Comparison of ENCODE assay signal across 8 mouse cellular contexts in the genomic region with DNA sequence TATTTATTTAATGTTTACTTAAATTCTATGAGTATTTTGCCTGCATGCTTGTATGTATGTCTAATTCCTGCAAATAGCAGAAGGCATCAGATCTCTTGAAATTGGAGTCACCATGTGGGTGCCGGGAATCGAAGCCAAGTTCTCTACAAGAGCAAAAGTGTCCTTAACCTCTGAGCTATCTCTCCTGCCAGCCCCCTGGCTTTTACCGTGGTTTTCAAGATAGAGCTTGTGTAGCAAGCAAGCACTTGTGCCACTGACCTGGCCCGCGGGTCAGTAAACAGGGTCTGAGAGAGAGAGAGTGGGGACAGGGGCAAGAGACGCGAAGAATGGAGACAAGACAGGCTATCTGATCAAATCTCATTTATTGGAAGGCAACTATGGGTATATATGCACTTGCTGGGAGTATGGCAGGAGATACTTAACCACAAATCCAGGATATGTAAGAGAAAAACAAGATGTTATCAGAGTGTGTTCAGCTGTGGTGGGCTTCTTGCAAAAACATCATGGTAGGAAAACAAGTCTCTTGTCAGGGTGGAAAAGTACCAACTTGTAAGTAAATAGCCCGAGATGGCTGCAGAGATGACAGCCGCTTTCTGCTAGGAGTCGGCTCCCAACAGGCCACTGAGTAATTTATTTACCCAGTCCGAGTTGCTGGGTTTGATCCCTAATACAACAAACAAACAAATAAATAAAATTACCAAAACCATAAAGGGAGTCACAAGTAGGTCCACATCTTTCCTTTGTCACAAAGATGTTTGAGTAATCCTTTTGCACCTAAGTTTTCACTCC. TPM values are rescaled to one million over a fixed set of nuclear protein-coding genes. Genes with fewer than 3 reads are reported as not detected.
DNase-seq lines count a peak whose midpoint lies in the region; ATAC-seq and TF ChIP-seq lines count a peak whose summit lies in the region.

No protein-coding gene starts in this region.

- peaks cover 3% of the 10 kb centered on the region for H3K27me3 ChIP-seq in CH12.LX (replicated peaks)
- no peaks in the 10 kb centered on the region for H3K27me3 ChIP-seq in heart, embryonic 16.5 days (ENCODE audit: control insufficient read depth, insufficient read depth, low read length)

- H3K4me2 ChIP-seq in CH12.LX (ENCODE audit: insufficient read depth, low read depth, poor library complexity, severe bottlenecking) = peak overlapping the region; percentile 84
- peak overlapping the region; percentile 97 for H3K4me2 ChIP-seq in heart, embryonic 16.5 days (ENCODE audit: low read depth, low read length)

- in situ Hi-C loops in CH12.LX (cut with MboI; ENCODE audit: low pct_ligation_motif_present, low pct_unique_long_range_greater_than_20kb, low sequenced_read_pairs) = no loop called here

- H3K27ac ChIP-seq in CH12.LX (ENCODE audit: insufficient read depth, low read depth) (no peak overlapping the region), macrophage (no peak overlapping the region)
- peak overlapping the region; percentile 53; the same call in 1 of the 2 replicates for H3K27ac ChIP-seq in heart, embryonic 16.5 days (ENCODE audit: low read length)

- peak overlapping the region; percentile 70 for H3K9ac ChIP-seq in CH12.LX (ENCODE audit: insufficient read depth, low read depth)
- H3K9ac ChIP-seq in heart, embryonic 16.5 days (ENCODE audit: low read length) = peak overlapping the region; percentile 97

- H3K4me3 ChIP-seq in CH12.LX (replicated peaks in 1 of 3; ENCODE audit: low read depth in 2 of 3, low read length in 2 of 3, poor library complexity in 1 of 3) (peak overlapping the region; percentile 75 to 90 (median 76)), macrophage (ENCODE audit: inconsistent target) (peak overlapping the region; percentile 45)
- H3K4me3 ChIP-seq in heart, embryonic 16.5 days (ENCODE audit: low read length) = peak overlapping the region; percentile 98

- no peak for TF ChIP-seq RAD21 in CH12.LX (IDR thresholded peaks at IDR 0.05; ENCODE audit: low read depth, low read length)

- DNase-seq in heart, adult 11 months = peak; percentile 86
- no peak for DNase-seq in heart, adult 18-20 months
- DNase-seq in CH12.LX (ENCODE audit: extremely low read depth) (no peak), adipocyte (ENCODE audit: low spot score) (no peak)
- no peak for DNase-seq in right cerebral cortex, postnatal 4 days
- DNase-seq in right cerebral cortex, postnatal 25 days = no peak

- dilution Hi-C loops in CH12.LX (cut with MboI; ENCODE audit: extremely low pct_ligation_motif_present, extremely low pct_unique_long_range_greater_than_20kb, low sequenced_read_pairs) = no loop called here

- no peak for TF ChIP-seq CTCF in CH12.LX (conservative IDR thresholded peaks at IDR 0.05 in 1 of 2, IDR thresholded peaks at IDR 0.05 in 1 of 2; ENCODE audit: low read depth in 2 of 2, low read length in 2 of 2)

- H3K9me3 ChIP-seq in CH12.LX (replicated peaks; ENCODE audit: low read length) = no peaks in the 10 kb centered on the region
- H3K9me3 ChIP-seq in heart, embryonic 16.5 days (replicated peaks; ENCODE audit: control insufficient read depth, low read length) = no peaks in the 10 kb centered on the region

- H3K4me1 ChIP-seq in CH12.LX (ENCODE audit: control insufficient read depth in 1 of 2, insufficient read depth in 2 of 2) = peaks cover 9 to 22% of the 10 kb centered on the region in 2 experiments
- H3K4me1 ChIP-seq in heart, embryonic 16.5 days (ENCODE audit: control insufficient read depth, insufficient read depth, low read length) = peaks cover 16% of the 10 kb centered on the region

- 31% methylated on average over 11 of the region's 11 CpGs for WGBS in heart, embryonic 16.5 days
- 37% methylated on average over 10 of the region's 11 CpGs for WGBS in macrophage (ENCODE audit: missing documents)

- ATAC-seq in heart, embryonic 16.5 days (replicated peaks; ENCODE audit: extremely low read depth, insufficient read depth, low FRiP score) = no peak

- H3K36me3 ChIP-seq in CH12.LX (replicated peaks in 1 of 2; ENCODE audit: control insufficient read depth in 1 of 2, insufficient read depth in 1 of 2, low read length in 1 of 2) = peaks cover 12 to 27% of the 10 kb centered on the region in 2 experiments
- peaks cover 7% of the 10 kb centered on the region; the same call in 1 of the 2 replicates for H3K36me3 ChIP-seq in heart, embryonic 16.5 days (ENCODE audit: control insufficient read depth, insufficient read depth)
- H3K36me3 ChIP-seq in macrophage (ENCODE audit: inconsistent target) = peaks cover 19% of the 10 kb centered on the region; the same call in 1 of the 2 replicates

- H3K79me2 ChIP-seq in CH12.LX (replicated peaks; ENCODE audit: control insufficient read depth, extremely low read depth, insufficient read depth, poor library complexity, severe bottlenecking) (peaks cover 12% of the 10 kb centered on the region), macrophage (ENCODE audit: inconsistent target) (peaks cover 39% of the 10 kb centered on the region)

- TF ChIP-seq POLR2A in CH12.LX (IDR thresholded peaks at IDR 0.05; ENCODE audit: low read depth, low read length) = no peak

- no peak for TF ChIP-seq EP300 in CH12.LX (IDR thresholded peaks at IDR 0.05; ENCODE audit: low read length)

TF ChIP-seq in CH12.LX, 34 proteins besides CTCF, POLR2A, EP300 and RAD21:
- TF ChIP-seq SMC3 (IDR thresholded peaks at IDR 0.05; ENCODE audit: low read depth, low read length) = no peak
- TF ChIP-seq JUND (conservative IDR thresholded peaks at IDR 0.05; ENCODE audit: low read depth, low read length) = no peak
- no peak for TF ChIP-seq MAX (IDR thresholded peaks at IDR 0.05; ENCODE audit: low read length)

RNA-seq across cellular contexts. Expression of a gene that starts 0.6 kb away (rescaled TPM):
- 10 to 100 TPM; 25.5 to 26.5 TPM for total RNA-seq in heart, adult 18-20 months (2021)
- 45.3 and 47.6 TPM in 2 replicates for total RNA-seq in CH12.LX (2012; rRNA removed)
- total RNA-seq in CH12.LX (2014; rRNA removed) = 20.4 and 21.4 TPM in 2 replicates
- 49.7 and 51.2 TPM in 2 replicates for polyA plus RNA-seq in CH12.LX (2012; ENCODE audit: insufficient read length, low read depth)
- 22.2 and 26.1 TPM in 2 replicates for polyA plus RNA-seq in heart, embryonic 16.5 days (2015; fragmentation: Nextera tagmentation; extraction: Ambion mirVana)
- total RNA-seq in macrophage (2018; cell fraction: chromatin; rRNA removed) = 100 to 1,000 TPM in 4 of 26 experiments, 10 to 100 TPM in 22; 30.8 to 125 (median 48.0) TPM
- 10 to 100 TPM; 10.3 to 24.2 (median 12.9) TPM for total RNA-seq in macrophage (2018; cell fraction: cytosol; rRNA removed)
- total RNA-seq in macrophage (2018; cell fraction: nucleus; rRNA removed) = 10 to 100 TPM; 18.3 to 78.5 (median 37.7) TPM
- polyA plus RNA-seq in macrophage (2018) = 10.7 to 11.7 TPM (median 11.6 TPM) in 3 replicates

RNA-seq across cellular contexts. Expression of a gene that starts 7.9 kb away (rescaled TPM):
- 1 to 10 TPM; 1.2 TPM for total RNA-seq in heart, adult 18-20 months (2021)
- not detected in 2 replicates for total RNA-seq in CH12.LX (2012; rRNA removed)
- total RNA-seq in CH12.LX (2014; rRNA removed) = not detected in 2 replicates
- polyA plus RNA-seq in CH12.LX (2012; ENCODE audit: insufficient read length, low read depth) = not detected in 2 replicates
- polyA plus RNA-seq in heart, embryonic 16.5 days (2015; fragmentation: Nextera tagmentation; extraction: Ambion mirVana) = not detected in 2 replicates
- total RNA-seq in macrophage (2018; cell fraction: chromatin; rRNA removed) = not detected
- not detected for total RNA-seq in macrophage (2018; cell fraction: cytosol; rRNA removed)
- total RNA-seq in macrophage (2018; cell fraction: nucleus; rRNA removed) = not detected
- polyA plus RNA-seq in macrophage (2018) = not detected in 3 replicates

RNA-seq across cellular contexts. Expression of a gene that starts 23.3 kb away (rescaled TPM):
- total RNA-seq in heart, adult 18-20 months (2021) = 1,000 to 10,000 TPM; 1,275 to 1,343 TPM
- total RNA-seq in CH12.LX (2012; rRNA removed) (0.04 TPM in 1 of 2 replicates, not detected in the other), CH12.LX (2014; rRNA removed) (not detected in 2 replicates)
- polyA plus RNA-seq in CH12.LX (2012; ENCODE audit: insufficient read length, low read depth) (not detected in 2 replicates), macrophage (2018) (not detected in 3 replicates)
- 224 and 293 TPM in 2 replicates for polyA plus RNA-seq in heart, embryonic 16.5 days (2015; fragmentation: Nextera tagmentation; extraction: Ambion mirVana)
- total RNA-seq in macrophage (2018; cell fraction: chromatin; rRNA removed) = not detected
- total RNA-seq in macrophage (2018; cell fraction: cytosol; rRNA removed) = not detected
- total RNA-seq in macrophage (2018; cell fraction: nucleus; rRNA removed) = under 1 TPM in 1 of 26 experiments, not detected in 25; 0.24 TPM

RNA-seq across cellular contexts. Expression of a gene that starts 28.0 kb away (rescaled TPM):
- under 1 TPM; 0.36 to 0.57 TPM for total RNA-seq in heart, adult 18-20 months (2021)
- 0.51 and 1.1 TPM in 2 replicates for total RNA-seq in CH12.LX (2012; rRNA removed)
- total RNA-seq in CH12.LX (2014; rRNA removed) = 0.08 TPM in 2 replicates
- polyA plus RNA-seq in CH12.LX (2012; ENCODE audit: insufficient read length, low read depth) = 0.24 and 0.42 TPM in 2 replicates
- 0.34 and 0.49 TPM in 2 replicates for polyA plus RNA-seq in heart, embryonic 16.5 days (2015; fragmentation: Nextera tagmentation; extraction: Ambion mirVana)
- total RNA-seq in macrophage (2018; cell fraction: chromatin; rRNA removed) = not detected
- not detected for total RNA-seq in macrophage (2018; cell fraction: cytosol; rRNA removed)
- total RNA-seq in macrophage (2018; cell fraction: nucleus; rRNA removed) = not detected
- polyA plus RNA-seq in macrophage (2018) = not detected in 3 replicates

RNA-seq across cellular contexts. Expression of a gene that starts 45.3 kb away (rescaled TPM):
- total RNA-seq in heart, adult 18-20 months (2021) = not detected
- not detected in 2 replicates for total RNA-seq in CH12.LX (2012; rRNA removed)
- not detected in 2 replicates for total RNA-seq in CH12.LX (2014; rRNA removed)
- not detected in 2 replicates for polyA plus RNA-seq in CH12.LX (2012; ENCODE audit: insufficient read length, low read depth)
- polyA plus RNA-seq in heart, embryonic 16.5 days (2015; fragmentation: Nextera tagmentation; extraction: Ambion mirVana) = 0.11 TPM in 1 of 2 replicates, not detected in the other
- total RNA-seq in macrophage (2018; cell fraction: chromatin; rRNA removed) = not detected
- not detected for total RNA-seq in macrophage (2018; cell fraction: cytosol; rRNA removed)
- not detected for total RNA-seq in macrophage (2018; cell fraction: nucleus; rRNA removed)
- not detected in 3 replicates for polyA plus RNA-seq in macrophage (2018)

Comparison
In these comparisons a context has a peak if more than half of its experiments do, and no peak if none do; other contexts are left out.
1. H3K4me3 ChIP-seq: peak in every context shown above with its lines; median percentile 98 in heart, embryonic 16.5 days; 76 in CH12.LX; 45 in macrophage.
2. RNA of a gene that starts 23.3 kb away (polyA plus RNA-seq): 224 to 293 TPM in heart, embryonic 16.5 days; not detected in CH12.LX and not detected in macrophage; every median in the first group is over 100 times any median in the second.